Mouse (Mus musculus): ENCODE results near the gene Slc47a2.

DNA sequence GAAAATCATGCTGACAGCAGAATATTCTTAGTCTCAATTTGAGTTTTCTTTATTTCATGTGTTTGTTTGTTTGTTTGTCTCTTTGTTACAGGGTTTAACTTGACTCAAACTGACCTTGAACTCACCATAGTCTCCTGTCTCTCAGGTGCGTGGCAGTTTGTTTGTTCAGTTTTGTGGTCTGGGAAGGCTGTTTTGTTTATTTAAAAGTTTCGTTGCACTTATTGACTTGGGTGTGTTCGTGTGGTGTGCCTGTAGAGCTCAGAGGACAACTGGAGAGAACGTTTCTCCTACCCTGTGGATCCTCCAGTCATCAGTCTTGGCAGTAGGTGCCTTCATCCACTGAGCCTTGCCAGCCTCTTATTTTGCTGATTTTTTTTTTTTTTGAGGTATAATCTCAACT, 46.3 kb upstream of the Slc47a2 start:
- no peak for TF ChIP-seq CTCF (conservative IDR thresholded peaks at IDR 0.05; ENCODE audit: low read length)
- TF ChIP-seq POU5F1 (IDR thresholded peaks at IDR 0.05; ENCODE audit: borderline replicate concordance, low read length), result no peak
- no peak for TF ChIP-seq NANOG (IDR thresholded peaks at IDR 0.05; ENCODE audit: borderline replicate concordance, low read length)
